Mouse (Mus musculus) urinary bladder, postnatal 36 days (tissue): ENCODE measurements around the gene Gm12184.
"Not testable (repeated sequence)": the region's sequence is repeated elsewhere in the genome, so short reads cannot be mapped to it uniquely, and the experiment has no call there.

Experiments used
- DNase-seq, 2 experiments: peaks; one replicate each; pipeline ENCODE4 v3.0.0; 2022; ENCODE audit warnings: low spot score in 2 of 2, mixed read lengths in 1 of 2

The Gm12184 gene

DNA sequence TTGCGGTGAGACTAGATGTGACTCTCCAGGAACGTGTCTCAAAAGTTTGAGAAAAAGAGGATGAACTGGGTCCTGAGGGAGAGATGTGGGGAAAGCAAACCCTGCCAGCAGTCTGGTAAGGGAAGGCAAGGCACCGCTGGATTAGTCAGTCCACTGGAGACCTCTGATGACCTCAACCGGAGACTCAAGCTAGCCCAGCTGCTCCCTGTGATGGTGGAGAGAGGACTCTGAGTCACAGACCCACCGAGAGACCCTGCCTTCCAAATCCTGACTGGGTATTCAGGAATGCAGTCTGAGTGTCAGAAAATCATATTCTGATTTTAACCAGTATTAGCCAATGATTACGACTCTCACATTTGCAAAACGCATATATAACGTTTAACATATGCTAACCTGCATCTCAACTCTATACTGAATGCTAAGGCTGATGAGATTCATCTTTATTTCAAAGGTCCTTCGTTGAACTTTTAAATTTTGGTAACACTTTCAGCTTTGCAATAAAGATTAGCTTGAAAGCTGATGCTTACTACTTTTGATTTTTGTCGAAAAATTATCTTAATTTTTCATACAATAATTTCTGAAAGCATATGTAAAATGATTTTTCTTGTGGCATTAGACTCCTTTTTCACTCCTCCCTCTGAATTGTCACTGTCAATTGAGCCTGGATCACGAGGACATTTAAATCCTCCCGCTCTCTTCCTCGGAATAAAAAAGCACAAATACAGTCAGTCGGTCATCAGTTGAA is 3.5 kb downstream of the Gm12184 start:
- no peak for DNase-seq

DNA sequence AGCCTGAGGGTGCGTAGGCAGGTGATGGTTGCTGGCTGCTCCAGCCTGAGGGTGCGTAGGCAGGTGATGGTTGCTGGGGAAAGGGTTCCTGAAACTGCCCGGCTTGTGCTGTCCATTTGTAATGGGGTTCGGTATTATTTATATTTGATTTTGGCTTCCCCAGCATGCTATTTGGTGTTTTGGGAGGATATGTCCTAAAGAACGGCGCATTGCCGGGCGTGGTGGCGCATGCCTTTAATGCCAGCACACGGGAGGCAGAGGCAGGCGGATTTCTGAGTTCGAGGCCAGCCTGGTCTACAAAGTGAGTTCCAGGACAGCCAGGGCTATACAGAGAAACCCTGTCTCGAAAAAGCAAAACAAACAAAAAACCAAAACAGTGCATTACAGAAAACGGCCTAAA is 5.2 kb downstream of the Gm12184 start:
- not testable (repeated sequence) for DNase-seq

DNA sequence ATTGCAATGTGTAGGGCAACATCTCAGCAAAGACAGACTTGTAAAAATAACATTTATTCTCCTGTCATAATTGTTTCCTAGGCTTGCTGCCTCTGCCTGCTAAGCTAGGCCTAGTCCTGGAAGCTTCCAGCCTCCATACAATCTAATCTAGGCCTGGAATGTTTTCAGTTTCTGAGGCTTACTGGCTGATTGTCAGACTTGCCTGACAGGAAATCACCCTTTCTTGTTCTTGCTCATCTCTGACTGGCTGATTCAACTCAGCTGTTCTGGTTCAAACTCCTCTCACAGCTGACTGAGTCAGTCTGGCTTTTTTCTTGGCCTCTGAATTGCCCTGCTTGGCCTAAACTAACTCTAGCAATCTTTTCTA is 6.2 kb downstream of the Gm12184 start:
- DNase-seq = no peak

DNA sequence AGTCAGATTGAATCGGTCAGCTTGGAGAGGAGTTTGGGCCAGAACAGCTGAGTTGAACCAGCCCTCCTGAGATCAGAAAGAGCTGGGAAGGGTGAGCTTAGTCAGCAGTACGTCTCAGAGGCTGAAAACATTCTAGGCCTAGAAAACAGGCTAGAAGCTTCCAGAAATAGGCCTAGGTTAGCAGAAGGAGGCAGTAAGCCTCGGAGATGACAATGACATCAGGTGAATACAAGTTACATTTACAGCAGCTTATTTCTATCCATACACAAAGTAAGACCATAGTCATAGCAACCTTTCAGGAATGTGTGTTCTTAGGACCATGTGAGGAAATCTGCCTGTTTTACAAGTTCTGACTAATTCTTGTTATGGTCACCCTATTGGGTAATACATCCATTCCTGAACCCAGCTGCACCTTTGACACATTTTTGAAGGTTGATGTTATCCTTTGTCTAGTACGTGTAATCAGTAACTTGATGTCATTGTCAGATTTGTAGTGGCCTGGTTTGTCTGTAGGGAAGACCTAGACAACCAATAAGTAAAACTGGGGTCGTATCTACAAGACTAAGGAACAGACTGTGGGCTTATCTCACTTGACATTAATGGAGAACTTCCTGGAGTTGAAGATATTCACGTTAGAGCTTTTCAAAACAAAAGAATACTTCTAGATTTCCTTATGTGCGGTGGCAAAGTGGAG is 6.7 kb downstream of the Gm12184 start:
- DNase-seq = no peak

DNA sequence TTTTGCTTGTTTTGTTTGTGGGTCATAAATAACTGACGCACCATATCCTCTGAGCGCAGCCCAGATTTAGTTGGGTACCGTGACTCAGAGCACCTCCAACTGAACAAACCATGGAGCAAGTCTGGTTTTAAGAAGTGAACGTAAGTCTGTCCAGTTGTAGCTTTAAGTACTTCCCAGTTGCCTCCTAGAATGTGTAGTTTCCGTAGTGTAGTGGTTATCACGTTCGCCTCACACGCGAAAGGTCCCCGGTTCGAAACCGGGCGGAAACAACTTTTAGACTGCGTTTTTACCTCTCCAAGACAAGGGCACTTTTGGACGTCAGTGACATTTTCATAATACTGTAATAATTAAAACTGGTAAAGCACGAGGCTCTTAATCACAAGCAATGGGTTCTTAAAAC is 8.1 kb downstream of the Gm12184 start:
- DNase-seq = peak; percentile 75 to 79

DNA sequence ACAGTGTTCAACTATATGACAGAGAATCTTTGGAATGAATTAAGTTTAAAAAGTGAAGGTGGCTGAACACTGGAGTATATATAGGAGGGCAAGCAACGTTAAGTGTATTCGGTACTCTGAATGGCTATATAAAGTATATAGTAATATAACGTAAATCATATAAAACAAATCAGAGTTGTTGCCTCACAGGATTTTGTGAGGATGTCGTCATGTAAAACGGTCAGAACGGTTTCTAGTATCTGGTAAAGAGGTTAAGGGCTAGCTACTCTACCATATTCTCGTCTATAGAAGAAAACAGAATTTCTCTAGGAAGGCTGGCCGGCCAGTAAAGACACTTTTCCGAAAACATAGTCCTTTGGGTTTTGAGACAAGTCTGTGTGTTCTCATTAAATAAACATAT is 8.7 kb downstream of the Gm12184 start:
- no peak for DNase-seq

DNA sequence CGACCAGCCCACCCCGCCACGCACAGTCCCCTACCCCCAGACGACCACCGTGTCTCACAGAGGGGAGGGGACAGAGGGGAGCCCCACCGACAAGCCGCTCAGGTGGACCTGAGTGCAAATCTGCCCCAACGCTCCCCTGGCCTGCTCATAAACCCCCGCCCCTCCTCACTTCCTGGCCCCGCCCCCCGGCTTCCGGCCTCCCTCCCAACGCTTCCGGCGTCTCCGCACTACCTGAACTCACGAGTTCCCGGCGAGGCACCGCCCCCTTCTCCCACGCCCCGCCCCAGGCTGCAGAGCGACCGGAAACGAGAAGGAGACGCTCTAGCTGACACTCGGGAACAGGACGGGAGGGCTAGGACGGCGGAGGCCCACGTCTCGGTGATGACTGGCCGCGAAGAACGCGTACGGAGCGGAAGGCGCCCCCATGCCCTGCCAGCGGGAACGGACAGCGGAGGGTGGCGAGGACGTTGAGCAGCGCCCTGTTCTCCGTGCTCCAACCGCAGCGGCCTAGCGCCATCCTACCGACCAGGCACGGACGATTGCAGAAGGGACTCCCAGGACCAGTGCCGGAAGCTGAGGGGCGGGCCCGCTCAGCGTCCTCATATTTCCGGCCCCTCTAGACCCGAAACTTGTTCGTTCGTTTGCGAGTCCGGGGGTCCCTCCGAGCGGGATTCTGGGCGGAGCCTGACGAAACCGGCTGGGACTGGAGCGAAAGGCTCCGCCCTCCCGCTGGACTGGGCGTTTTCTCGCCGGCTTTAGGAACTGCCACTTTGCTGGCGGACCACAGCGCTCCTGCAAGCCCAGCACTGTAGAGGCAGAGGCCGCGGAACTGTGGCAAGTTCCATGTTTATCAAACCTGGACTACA is 9.4 kb downstream of the Gm12184 start, which contains the start of gene Trim41:
TSS of gene Trim41 (minus strand) at position 554 of the 866 bp plus-strand sequence.
- peak; percentile 97 to 99 for DNase-seq

DNA sequence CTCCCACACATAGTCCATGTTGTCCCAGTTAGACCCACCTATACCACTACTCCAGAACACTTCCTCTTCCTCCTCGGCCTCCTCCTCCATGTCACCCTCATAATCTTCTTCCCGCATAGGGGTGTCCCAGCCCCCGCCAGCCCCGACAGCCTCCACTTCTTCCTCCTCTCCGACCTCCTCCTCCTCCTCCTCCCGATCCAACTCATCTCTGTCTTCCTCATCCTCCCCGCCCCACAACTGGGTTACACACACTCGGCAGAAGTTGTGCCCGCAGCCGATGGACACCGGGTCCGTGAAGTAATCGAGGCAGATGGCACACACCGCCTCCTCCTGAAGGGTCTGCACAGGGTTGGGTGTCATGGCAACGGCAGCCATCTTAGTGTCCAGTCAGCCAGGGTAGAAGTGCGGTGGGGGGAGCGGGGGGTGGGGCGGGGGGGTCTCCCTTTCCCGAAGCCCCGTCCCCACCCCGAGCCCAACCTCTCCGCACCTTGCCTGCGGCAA is 10.1 kb downstream of the Gm12184 start:
- DNase-seq = peak in 1 of 2 experiments; percentile 30

DNA sequence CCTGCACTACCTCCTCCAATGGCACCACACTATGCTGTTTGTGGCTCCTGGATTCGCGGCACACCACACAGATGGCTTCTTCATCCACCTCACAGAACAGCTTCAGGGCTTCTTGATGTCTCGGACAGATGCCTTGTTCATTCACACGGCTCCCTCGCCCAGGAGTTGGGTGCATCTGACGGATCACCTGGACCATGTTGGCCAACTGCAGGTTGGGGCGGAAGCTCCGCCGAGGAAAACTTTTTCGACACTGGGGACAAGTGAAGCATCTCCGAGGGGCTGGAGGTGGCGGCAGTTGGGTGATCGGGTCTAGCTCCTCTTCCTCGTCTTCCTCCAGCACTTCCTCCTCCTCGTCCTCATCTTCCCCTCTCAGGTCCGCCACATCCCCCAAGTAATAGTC is 10.6 kb downstream of the Gm12184 start:
- DNase-seq = no peak

DNA sequence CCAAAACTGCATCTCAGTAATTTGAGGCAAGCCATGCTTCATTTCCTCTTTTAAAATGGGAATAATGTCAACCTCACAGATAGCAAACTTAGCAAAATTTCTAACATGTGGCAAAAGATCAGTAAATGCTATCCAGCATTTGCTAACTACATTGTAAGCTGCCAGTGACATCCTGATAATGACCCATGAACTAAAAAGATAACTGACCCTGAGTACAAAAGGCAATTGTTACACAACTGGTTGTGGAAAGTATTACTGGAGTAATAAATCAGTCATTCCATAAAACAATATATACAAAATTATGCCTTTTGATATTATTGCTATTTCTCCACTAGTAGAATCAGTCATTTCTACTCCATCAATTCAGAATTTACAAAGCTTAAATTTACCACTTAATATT is 12.7 kb downstream of the Gm12184 start:
- no peak for DNase-seq

DNA sequence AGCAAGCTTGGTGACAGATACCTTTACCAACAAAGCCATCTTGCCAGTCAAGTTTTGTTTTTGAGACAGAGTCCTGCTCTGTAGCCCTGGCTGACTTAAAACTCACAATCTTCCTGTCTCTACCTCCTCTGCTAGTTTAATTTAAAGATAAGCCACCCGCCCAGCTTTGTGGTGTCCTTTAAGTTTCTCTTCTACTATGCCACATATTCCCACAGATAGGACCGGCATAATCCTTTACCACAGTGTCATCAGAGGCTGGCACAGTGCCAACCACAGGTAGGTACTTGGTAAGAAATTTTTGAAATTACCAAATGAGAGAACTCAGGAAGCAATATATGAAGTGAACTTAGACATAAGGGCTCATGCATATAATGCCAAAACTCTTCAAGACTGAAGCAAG is 16.3 kb downstream of the Gm12184 start:
- no peak for DNase-seq

DNA sequence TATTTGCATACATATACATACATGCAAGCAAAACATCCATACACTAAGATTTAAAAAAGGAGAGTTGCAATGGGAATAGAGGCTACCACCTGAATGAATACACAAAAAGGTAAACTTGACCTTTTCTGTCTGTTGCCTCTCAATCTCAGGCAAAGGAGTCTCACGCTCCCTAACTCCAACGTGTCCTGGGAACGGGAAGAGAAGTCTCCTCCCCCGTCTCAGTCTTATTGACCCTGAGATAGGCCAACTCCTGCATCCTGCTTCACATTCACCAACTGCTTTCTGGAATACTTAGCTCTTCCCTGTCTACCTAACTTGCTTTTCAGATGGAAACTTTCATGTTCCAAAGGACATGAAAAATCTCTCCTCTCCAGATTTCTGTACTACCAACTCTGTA is 17.0 kb downstream of the Gm12184 start:
- DNase-seq = no peak

DNA sequence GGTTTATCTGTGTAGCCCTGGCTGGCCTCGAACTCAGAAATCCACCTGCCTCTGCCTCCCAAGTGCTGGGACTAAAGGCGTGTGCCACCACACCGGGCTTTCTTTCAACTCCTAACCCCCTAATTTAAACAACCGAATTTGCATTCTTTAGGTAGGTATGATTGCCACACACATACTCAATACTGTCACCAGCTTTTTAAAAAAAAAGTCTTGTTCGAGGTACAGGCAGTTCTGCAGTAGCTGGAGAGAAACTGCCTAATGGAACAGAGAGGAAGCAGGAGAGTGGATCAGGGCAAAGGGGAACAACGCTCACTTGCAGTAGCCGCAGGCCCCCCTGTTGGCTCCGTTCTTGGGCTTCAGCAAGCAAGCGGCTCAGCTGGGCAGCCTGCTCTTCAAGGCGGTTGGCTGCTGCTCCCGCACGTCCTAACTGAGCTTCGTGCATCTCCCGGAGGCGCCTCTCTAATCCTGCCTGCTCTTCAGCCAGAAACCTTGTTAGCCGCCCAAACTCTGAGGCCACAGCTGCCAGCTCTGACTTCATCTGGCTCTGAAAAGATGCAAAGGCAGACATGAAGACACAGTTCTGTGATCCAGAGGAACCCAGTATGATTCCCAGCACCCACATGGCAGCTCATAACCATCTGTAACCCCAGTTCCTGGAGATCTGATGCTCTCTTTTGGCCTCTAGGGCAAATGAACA is 17.6 kb downstream of the Gm12184 start:
- DNase-seq = peak in 1 of 2 experiments; percentile 48

DNA sequence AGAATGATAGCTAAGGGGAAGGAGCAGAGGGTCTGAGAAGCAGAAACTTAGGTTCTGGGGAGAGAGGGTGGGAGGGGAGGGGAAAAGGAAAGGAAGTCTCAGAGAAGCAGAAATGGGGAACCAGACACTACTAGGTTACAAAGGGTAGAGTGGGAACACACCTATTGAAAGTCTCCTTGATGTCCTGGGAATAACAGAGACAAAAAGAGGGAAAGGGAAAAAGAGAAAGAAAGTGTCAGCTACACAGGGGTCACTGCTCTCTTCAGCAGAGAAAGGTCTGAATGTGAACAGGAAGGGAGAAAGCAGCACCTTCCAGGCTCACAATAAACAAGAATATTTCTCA is 18.2 kb downstream of the Gm12184 start:
- no peak for DNase-seq

DNA sequence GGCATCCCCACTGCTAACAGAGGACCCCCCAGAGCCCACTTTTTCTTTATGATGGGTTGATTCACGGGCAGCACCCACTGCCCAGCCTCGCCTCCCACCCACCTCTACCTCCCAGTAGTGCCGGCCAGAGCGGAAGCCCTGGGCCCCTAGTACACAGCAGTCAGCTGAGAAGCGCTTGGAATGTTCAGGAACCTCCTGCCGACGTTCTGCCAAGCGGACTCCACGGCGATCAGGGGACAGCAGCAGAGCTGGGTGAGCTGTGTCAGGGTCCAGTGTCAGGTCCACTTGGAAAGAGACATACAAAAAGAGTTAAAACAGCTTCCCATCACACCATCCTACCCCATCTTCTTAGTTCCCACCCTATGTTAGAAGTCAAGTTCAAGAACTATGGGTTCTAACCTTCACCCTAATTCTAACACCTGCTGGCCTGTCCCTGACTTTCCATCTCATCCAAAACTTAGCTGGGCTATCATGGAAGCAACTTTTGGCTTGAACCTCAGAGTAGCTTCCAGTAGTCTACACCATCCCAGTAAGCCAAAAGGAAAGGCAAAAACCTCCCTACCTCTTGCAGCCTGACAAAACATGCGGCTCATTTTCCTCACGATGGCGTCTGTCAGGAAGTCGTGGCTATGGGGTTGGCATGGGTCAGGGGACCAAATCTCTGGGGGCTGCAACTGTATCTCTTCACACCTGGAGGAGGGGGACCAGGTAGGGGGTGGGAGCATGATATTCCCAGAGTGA is 18.7 kb downstream of the Gm12184 start:
- no peak for DNase-seq

DNA sequence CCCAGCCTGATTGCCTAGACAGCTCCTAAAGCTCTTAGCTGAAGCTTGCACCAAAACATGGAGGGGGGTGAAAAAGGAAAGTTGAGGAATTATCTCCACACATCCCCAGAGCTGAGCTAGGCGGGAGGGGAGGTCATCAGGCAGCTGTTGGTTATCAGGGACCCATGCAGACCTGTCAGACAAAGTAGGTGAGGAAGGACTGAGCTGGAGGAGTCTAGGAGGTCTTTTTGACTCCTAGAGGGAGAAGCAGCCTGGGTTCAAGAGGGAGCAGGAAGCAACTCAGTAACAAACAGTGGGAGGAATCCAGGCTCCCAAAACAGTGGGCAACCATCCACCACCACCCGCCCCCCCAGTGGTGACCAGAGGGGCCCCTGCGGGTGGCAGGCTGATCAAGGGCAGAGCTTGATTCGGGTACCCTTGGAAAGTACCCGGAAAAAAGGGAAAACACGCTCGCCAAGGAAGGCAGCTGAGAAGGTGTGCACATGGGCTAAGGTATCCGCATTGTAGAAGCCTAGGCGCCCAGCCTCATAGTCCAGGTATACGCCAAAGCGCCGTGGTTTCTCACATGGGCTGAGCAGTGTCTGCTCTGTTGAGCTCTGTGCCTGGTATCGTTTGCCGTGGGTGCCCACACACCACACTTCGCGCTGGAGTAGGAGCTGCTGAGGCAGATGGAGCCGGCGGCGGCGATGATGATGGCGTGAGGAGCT is 19.4 kb downstream of the Gm12184 start:
- DNase-seq = no peak

DNA sequence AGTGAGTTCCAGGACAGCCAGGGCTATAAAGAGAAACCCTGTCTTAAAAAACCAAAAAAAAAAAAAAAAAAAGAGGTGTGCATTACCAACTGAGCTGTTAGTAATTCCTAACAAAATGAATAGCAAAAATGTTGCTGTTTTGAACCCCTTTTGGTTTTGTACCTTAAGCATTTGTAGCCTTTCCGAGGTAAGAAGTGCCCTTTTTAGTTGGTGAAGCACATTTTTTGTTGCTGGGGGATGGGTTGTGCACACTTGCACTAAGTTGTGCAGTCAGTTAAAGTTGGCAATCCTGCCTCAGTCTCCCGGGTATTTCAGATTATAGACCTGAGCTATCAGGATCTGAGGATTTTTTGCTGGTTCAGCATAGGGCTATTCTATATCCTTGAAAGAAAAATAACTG is 21.5 kb downstream of the Gm12184 start:
- no peak for DNase-seq

DNA sequence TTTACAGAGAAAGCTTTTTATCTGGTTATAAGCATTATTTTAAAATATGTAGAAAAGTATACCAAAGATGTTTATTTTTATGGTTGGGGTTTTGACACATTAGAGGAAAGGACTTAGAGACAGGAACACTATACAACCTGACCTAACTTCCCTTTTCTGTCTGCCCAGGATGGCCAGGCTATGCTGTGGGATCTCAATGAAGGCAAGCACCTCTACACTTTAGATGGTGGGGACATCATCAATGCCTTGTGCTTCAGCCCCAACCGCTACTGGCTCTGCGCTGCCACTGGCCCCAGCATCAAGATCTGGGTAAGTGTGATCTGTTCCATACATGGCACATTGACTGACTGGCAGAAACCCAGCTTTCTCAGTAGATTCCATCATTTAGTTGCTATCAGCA is 22.5 kb downstream of the Gm12184 start:
- no peak for DNase-seq

DNA sequence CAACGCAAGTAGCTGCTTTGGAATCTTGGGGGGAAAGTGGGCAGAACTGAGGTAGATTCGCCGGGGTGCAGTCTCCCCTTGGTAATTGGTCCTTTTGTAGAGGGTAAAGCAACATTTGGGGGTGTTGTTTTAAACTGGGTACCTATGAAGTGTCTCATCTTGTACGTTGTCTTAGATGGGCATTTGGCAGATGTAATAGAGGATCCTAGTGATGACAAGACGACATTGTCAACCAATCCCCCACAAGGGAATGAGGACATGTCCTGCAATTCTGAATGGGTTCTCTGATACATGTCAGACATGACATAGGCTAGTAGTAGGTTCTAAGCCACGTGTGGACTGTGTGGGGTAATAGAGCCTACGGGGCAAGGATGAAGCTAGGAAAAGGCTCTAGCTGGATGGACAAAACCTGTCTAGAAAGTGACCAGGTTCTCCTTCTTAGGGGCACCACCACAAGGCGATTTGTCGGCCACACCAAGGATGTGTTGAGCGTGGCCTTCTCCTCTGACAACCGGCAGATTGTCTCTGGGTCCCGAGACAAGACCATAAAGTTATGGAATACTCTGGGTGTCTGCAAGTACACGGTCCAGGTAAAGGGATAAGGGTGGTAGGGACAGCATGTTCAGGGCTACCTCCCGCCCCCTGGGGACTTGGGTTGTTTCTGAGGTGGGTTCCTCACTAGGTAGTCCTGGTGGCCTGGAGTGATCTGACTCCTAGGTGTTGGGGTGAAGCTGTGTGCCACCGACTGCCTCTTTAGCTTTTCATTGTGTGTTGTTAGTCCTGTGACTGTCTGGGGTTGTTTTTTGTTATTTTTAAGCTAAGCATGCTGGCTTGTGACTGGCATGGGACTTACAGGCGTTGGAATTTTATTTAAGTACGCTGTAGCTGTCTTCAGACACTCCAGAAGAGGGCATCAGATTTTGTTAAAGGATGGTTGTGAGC is 24.4 kb downstream of the Gm12184 start:
- DNase-seq = no peak
